Mouse (Mus musculus): ENCODE data around the gene Opn5. TPM values are rescaled to one million over a fixed set of nuclear protein-coding genes. Genes with fewer than 3 reads are reported as not detected.

Gene Opn5
- polyA plus RNA-seq (2012; rRNA removed), result 0.14 TPM in 2 replicates

GRCm38 (mm10) chr17:42611295-42611694 lies at the start of gene Opn5:
Gene Opn5 (minus strand): TSS chr17:42611395.

Other genes with a start within 250 kb of the Opn5 start
- gene Adgrf4, start 80.9 kb upstream of the Opn5 start, polyA plus RNA-seq (2012; rRNA removed), result 0.89 and 1.0 TPM in 2 replicates
- 0.36 and 0.41 TPM in 2 replicates for gene Adgrf2, start 130.8 kb upstream of the Opn5 start, polyA plus RNA-seq (2012; rRNA removed)